Mouse (Mus musculus): ENCODE results near the gene Tfdp1.
A peak's percentile ranks its signal among the peaks of the same experiment; 100 is the strongest.
"Not testable (repeated sequence)": the region's sequence is repeated elsewhere in the genome, so short reads cannot be mapped to it uniquely, and the experiment has no call there.

Gene Tfdp1

GRCm38 (mm10) chr8:13338255-13338860 is at the start of gene Tfdp1:
Tfdp1 (plus strand) TSS chr8:13338751.
- DNase-seq (ENCODE audit: low spot score) = peak; percentile 88

- DNase-seq (ENCODE audit: low spot score) = peak; percentile 63
Observed at GRCm38 (mm10) chr8:13292364-13292763, 46.2 kb upstream of the Tfdp1 start.

DNA sequence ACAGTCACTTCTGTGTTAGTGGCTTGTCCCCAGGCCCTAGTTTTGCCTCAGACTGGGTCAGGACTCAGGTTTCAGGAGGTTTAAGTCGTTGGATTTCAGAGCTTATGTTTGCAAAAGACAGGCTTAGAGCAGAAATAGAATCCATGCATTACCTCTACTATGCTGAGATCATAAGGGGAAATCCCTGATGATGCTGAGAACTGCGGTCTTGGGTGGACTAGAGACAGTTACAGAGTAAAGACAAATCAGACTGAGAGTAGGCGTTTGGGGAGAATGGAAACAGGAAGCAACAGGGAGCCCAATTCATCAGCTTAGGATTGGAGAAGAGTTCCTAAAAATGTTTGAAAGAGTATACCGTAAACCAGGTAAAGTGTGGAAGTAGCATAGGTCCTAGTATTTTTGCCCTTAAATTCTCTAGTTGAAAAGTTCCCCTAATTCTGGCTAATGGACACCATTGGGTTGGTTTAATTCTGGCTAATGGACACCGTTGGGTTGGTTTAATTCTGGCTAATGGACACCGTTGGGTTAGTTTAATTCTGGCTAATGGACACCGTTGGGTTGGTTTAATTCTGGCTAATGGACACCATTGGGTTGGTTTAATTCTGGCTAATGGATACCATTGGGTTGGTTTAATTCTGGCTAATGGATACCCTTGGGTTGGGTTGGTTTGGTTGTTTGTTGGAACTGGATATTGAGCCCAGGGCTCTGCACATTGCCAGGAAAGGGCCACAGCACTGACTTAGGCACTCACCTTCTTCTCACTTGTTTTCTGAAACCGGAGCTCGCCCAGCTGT is 44.7 kb upstream of the Tfdp1 start:
- DNase-seq (ENCODE audit: low spot score) = no peak

GRCm38 (mm10) chr8:13299571-13299970 is 39.0 kb upstream of the Tfdp1 start:
- no peak for DNase-seq (ENCODE audit: low spot score)

DNA sequence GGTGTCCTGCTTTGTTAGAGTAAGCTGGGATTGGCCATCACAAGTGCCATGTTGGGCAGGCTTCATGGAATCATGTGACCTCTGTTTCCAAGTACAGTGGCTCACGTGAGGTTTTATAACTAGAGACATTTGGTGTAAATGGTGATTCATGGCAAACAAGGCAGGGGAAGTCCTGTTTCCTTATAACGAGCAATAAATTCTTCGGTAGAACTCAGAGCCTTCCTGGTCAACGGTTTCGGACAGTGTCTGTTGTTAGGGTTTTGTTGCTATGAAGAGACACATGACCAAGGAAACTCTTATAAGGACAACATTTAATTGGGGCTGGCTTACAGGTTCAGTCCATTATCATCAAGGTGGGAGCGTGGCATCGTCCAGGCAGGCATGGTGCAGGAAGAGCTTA is 37.5 kb upstream of the Tfdp1 start:
- no peak for DNase-seq (ENCODE audit: low spot score)

DNA sequence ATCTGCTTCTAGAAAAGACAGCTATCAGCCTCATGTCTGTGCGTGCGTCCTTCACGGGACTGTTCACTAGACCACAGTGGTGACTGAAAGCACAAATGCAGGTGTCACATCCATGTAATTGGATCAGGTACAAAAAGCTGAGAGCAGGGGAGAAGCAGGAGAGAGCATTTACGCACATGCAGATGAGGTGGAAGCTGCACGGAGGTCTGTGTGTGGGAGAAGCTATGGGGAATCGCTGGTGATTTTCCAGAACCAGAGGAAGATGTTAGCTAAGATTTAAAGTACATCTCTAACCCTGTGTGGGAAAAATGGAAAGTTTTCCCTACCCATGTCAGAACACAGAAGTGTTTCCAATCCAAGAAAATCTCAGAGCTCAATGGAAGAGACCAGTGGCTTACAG is 33.1 kb upstream of the Tfdp1 start:
- no peak for DNase-seq (ENCODE audit: low spot score)

DNA sequence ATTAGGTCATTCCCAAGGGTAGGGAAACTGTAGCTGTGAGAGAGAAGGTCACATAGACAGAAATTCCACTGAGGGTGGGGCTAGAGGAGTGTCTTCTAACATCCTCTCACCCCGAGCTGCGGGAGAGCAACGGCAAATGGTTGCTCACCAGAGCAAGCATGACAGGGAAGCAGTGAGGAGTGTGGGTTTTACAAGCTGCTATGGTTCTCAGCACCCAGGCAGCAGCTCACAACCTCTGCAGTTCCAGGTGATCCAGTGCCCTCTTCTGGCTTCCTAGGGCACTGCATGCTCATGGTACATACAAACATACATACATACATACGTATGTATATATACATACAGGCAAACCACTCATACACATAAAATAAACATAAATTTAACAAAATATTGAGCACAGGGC is 32.7 kb upstream of the Tfdp1 start:
- DNase-seq (ENCODE audit: low spot score) = no peak

- DNase-seq (ENCODE audit: low spot score) = no peak
Observed at GRCm38 (mm10) chr8:13306309-13306909, 32.1 kb upstream of the Tfdp1 start.

GRCm38 (mm10) chr8:13306916-13307315 is 31.6 kb upstream of the Tfdp1 start:
- no peak for DNase-seq (ENCODE audit: low spot score)

- no peak for DNase-seq (ENCODE audit: low spot score)
Observed at GRCm38 (mm10) chr8:13314922-13315321, 23.6 kb upstream of the Tfdp1 start.

DNA sequence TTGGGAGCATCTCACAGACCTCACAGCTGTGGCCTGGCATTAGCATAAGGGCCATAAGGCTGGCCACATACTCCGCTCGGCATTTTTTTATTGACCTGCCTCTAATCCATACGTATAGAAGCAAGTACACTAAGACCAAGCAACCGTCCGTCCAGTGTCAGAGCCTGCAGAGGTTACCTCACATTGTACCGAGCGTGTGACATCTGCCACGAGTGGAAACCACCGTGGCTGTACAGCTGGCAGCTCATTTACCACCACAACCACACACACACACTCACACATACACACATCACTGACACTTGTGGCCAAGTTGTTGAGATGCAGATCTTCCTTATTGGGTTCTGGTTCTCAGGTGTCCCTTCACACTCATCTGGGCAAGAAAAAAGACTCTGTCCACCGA is 21.9 kb upstream of the Tfdp1 start:
- no peak for DNase-seq (ENCODE audit: low spot score)

DNA sequence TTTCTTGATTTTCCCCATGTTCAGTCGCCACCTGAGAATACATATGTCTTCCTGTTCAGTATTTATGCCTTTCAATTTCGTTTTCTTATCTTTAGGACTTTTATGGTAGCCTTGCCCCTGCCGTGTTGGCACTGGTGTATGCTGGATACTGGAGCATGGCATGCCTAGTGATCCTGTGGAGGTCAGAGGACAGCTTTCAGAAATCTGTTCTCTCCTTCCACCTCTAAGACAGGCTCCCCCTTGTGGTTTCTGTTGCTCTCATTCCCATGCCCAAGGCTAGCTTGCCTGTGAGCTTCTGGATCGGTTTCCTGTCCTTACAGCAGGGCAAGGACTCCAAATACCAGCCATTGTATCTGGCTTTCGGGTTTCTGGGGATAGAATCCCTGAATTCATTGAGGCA is 12.0 kb upstream of the Tfdp1 start:
- no peak for DNase-seq (ENCODE audit: low spot score)

- DNase-seq (ENCODE audit: low spot score) = no peak
Observed at GRCm38 (mm10) chr8:13334671-13335070, 3.9 kb upstream of the Tfdp1 start.

DNA sequence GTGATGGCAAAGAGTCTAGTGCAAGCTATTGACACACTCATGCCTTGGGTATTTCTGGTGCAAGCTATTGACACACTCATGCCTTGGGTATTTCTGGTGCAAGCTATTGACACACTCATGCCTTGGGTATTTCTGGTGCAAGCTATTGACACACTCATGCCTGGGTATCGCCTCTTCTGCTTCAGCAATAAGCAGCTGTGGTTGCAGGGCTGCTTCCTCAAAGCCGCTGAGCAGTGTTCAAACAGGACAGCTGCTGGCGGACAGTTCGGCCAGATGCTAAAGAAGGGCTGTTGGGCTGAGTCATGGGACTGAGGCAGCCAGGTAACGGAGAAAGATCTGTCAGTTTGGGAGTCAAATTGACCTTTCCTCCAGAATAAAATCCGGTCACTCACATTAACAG is 1.3 kb upstream of the Tfdp1 start:
- not testable (repeated sequence) for DNase-seq (ENCODE audit: low spot score)

DNA sequence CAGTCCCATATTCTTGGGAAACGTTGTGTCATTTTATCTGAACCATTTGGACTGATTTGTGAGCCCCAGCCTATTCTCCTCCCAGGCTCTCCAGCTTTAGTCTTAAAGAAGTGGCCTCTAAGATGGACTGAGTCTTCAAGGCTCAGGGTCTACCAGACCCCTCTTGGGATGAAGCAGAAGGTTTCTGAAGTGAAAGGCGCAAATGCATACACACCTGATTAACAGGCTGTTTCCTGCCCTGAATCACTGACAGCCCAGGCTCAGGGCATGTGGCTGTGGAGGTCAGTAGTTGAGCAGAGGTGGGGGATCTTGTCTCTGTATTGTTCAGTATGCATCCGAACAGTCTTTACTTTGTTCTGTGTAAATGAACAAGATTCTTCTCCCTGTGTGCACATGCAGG is 873 bp upstream of the Tfdp1 start:
- DNase-seq (ENCODE audit: low spot score) = no peak

DNA sequence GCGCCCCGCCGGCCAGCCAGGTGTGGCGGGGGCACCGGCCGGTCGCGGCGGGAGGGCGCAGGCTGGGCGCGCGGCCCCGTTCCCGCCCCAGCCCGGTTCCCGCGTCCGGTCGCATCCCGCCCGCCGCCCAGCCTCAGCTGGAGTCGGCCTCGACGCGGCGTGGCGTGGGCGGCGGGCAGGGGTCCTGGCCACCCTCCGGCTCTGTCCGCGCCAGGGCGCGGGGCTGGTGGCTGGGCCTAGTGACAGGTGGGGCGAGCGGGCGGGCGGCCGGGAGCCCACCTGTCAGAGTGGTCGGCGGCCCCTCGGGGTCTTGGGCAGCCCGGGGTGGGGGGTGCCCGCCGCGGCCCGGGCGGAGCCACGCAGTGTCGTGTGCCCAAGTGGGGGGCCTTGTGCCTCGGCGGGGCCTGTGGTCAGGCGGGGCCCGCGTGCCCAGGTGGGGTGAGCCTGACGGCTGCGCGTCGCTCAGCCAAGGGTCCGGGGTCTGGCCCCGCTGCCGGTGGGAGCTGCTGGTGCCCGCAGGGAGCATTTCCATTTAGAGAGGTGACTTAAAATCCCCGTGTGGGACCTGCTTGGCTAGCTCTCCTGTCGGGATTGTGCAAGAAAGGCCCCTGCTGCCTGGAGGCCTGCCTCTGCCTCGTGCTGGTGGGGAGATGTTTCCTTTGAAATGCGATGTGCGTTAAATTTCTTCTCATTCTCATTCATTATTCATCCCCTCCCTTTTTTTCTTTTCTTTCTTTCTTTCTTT is 522 bp downstream of the Tfdp1 start:
- peak; percentile 57 for DNase-seq (ENCODE audit: low spot score)

- no peak for DNase-seq (ENCODE audit: low spot score)
Observed at GRCm38 (mm10) chr8:13339646-13339990, 1.1 kb downstream of the Tfdp1 start.

DNA sequence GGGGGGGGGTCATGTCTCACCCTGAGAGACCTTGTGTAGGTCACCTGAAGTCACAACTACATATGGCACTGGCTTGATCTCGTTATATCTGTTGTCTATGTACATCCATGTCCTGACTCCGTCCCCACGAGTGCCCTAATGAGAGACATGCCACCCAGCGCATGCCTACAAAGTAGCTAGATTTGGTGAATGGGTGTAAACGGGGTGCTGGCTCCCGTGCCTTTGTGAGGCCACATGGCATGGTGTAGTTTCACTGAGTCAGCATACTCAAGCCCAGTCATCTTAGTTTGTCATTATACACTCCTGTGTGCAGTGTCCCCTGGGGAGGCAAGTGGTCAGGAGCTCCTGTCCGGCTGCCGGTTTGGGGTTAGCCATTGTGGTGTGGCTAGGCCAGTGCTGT is 2.1 kb downstream of the Tfdp1 start:
- no peak for DNase-seq (ENCODE audit: low spot score)

DNA sequence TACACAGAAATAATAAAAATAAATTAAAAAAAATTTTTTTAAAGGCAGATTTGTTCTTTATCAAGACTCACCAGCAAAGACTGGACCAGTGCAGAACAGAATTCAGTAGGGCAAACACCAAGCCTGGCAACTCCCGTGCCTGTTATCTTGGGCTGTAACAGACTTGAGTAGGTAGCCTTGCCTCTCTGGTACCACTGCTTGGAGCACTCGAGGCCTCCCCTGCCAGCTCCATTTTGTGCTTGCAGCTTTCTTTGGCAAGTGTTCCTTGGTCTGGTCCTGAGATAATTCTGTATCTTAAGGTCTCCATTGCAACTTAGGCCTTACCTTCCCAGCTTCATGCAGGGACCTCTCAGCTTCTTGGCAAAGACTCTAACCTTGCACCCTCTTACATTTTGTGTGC is 3.8 kb downstream of the Tfdp1 start:
- DNase-seq (ENCODE audit: low spot score) = no peak

- no peak for DNase-seq (ENCODE audit: low spot score)
Observed at GRCm38 (mm10) chr8:13343134-13343533, 4.6 kb downstream of the Tfdp1 start.

- DNase-seq (ENCODE audit: low spot score) = no peak
Observed at GRCm38 (mm10) chr8:13350052-13350451, 11.5 kb downstream of the Tfdp1 start.

DNA sequence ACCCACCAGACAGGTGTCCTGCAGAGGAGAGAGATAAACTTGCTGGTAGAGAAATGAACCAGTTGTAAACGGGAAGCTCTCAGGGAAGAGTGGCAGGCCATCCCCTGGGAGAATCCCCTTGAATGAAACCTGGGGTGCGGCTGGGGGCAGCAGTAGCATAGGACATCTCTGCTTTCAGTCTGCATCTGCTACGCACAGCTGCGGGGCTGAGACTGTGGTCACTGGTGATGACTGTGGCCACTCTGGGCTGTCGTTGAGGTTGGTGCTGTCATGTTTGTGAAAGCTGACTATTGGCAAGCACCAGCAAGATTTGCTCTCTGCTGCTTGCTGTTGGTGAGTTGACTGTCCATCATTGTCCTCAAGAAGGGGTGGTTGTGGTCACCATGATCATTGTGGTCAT is 13.0 kb downstream of the Tfdp1 start:
- DNase-seq (ENCODE audit: low spot score) = no peak

- no peak for DNase-seq (ENCODE audit: low spot score)
Observed at GRCm38 (mm10) chr8:13352601-13353000, 14.1 kb downstream of the Tfdp1 start.
